Mouse (Mus musculus): ENCODE results near the gene Mia3.
A peak's percentile ranks its signal among the peaks of the same experiment; 100 is the strongest.
"Not testable (repeated sequence)": the region's sequence is repeated elsewhere in the genome, so short reads cannot be mapped to it uniquely, and the experiment has no call there.

Gene Mia3

GRCm38 (mm10) chr1:183344886-183345816, 24.2 kb downstream of the Mia3 start:
- DNase-seq (ENCODE audit: low spot score), result peak; percentile 88

DNA sequence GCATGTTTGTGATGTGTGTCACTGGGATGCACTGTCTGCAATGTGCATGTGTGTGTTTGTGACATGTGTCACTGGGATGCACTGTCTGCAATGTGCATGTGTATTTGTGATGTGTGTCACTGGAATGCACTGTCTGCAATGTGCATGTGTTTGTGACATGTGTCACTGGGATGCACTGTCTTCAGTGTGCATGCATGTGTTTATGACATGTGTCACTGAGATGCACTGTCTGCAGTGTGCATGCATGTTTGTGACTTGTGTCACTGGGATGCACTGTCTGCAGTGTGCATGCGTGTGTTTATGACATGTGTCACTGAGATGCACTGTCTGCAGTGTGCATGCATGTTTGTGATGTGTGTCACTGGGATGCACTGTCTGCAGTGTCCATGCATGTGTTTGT, 26.5 kb downstream of the Mia3 start:
- not testable (repeated sequence) for DNase-seq (ENCODE audit: low spot score)

- DNase-seq (ENCODE audit: low spot score), result no peak
Measured at GRCm38 (mm10) chr1:183327171-183327570, 42.2 kb downstream of the Mia3 start.

DNA sequence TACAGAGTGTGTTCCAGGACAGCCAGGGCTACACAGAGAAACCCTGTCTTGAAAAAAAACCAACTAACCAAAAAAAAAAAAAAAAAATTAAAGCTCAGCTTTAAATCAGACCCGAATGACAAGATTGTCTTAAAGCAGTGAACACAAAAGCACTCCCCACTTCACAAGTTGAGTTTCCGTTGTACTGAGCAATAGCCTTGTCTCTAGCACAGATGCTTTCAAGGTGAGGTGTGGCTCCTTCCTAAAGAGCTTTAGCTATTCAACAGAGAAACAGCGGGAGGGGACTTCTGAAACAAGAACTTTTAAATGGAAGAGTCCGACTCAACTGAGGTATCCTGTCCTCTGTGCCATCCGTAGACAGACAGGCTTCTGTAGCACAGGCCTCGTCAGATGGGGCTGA, 44.9 kb downstream of the Mia3 start:
- no peak for DNase-seq (ENCODE audit: low spot score)

DNA sequence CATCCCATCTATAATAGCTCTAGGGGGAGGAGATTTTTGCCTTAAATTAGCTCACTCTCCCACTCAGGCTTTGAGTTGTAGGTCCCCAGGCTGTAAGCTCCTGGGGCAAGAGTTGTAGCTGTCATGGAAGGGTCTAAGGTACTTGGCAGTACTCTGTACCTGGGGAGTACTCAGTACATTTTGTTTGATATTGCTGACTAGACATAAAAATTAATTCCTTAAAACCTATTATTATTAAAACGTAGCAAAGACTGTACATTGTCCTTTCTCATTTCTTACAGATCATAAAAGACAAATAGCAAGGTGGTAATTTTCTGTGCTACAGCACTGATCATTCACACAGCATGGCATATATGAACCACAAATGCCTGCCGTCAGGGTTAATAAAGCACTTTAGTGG, 45.4 kb downstream of the Mia3 start:
- DNase-seq (ENCODE audit: low spot score), result no peak

DNA sequence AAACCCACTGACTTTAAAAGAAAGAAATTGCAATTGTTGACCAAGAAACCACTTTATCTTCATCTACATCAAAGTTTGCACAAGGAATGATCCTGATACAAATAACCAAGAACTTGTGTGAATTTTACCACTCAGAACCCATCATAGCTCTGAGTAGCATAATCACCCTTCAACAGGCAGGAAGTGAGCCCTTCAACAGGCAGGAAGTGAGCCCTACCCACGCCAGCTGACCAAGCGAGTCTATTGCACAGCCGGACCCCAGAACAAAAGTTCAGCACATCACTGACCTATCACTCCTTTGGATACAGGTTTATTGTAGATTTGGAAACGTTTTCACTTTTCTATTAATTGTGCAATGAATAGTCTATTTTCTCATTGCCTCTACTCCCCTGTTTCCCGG, 46.9 kb downstream of the Mia3 start:
- not testable (repeated sequence) for DNase-seq (ENCODE audit: low spot score)

DNA sequence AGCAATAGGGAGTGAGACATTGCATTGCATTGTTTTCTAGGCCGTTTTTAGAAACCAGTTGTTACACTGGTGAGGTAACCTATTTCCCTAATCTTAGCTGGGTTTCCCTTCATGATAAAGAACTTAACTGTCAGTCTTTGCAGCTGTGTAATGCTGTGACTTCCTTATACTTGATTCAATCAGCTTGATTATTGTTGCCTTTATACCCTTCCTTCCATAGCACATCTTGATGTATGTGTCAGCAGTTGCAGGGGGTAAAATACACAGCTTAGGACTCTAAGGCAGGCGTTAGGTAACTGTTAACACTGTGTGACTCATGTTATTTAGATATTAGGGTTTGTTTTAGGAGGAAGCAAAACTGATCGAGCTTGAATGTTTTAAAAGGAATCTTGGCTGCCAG, 48.6 kb downstream of the Mia3 start:
- DNase-seq (ENCODE audit: low spot score), result no peak

DNA sequence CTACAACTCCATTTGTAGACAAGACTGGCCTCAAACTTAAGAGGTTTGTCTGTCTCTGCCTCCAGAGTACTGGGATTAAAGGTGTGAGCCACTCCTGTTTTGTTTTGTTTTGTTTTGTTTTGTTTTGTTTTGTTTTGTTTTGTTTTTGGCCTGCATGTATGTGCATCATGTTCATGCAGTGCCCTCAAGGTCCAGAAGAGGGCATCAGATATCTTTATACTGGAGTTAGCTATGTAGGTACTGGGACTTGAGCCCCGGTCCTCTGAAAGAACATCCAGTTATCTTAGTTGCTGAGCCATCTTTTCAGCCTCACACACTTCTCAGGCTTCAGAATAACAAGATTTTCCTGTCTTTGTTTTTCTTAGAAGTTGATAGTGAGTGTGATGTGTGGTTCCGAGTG, 53.6 kb downstream of the Mia3 start:
- DNase-seq (ENCODE audit: low spot score), result no peak

GRCm38 (mm10) chr1:183312076-183312475, 57.3 kb downstream of the Mia3 start:
- DNase-seq (ENCODE audit: low spot score), result no peak

DNA sequence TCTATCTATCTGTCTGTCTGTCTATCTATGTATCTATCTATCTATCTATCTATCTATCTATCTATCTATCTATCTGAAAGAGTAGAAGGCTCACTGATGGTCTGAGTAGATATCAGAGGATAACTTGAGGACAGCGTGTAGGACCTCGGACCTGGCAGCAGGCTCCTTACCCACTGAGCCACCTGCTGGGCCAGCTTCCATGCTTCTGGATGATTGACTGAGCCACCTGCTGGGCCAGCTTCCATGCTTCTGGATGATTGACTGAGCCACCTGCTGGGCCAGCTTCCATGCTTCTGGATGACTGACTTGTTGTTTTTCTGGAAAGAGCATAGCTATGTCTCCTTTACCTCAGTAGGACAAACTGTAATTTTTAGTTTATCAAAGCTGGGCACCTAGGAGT, 59.8 kb downstream of the Mia3 start:
- DNase-seq (ENCODE audit: low spot score), result not testable (repeated sequence)

DNA sequence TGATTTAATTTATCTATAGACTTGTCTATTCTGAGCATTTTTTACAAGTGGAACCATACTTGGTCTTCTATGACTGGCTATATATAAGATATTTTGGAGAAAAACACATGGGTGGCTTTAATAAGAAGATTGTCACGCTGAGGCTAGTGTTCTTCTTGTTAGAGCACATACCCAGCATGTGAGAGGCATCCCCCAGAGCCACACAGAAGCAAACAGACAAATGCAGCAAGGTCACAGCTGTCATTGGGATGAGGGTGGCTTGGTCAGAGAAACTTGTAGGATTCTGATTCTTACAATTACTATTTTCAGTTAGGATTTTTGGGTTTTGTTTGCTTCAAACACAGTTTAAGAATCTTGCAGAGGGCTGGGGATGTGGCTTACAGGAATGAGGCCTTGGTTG, 60.9 kb downstream of the Mia3 start:
- DNase-seq (ENCODE audit: low spot score), result no peak

DNA sequence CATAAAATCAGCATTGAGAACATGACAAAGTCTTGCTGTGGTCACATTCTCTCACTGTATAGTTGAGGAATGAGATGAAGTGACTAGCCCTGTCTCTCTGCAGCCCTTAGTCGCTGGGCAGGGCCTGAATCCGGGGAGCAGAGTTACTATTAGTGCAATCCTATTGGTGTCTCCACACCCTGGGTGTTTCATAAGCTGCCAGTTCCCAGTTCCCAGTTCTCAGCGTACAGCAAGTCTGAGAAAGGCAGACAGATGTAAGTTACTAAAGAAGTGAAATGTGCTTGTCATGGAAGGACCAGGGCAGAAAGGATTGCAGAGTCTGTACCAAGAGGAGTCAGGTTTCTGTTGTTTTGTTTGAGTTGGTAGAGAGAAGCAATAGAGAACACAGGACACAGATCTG, 61.8 kb downstream of the Mia3 start:
- no peak for DNase-seq (ENCODE audit: low spot score)

GRCm38 (mm10) chr1:183299161-183299560, 70.2 kb downstream of the Mia3 start:
- DNase-seq (ENCODE audit: low spot score), result peak; percentile 87

DNA sequence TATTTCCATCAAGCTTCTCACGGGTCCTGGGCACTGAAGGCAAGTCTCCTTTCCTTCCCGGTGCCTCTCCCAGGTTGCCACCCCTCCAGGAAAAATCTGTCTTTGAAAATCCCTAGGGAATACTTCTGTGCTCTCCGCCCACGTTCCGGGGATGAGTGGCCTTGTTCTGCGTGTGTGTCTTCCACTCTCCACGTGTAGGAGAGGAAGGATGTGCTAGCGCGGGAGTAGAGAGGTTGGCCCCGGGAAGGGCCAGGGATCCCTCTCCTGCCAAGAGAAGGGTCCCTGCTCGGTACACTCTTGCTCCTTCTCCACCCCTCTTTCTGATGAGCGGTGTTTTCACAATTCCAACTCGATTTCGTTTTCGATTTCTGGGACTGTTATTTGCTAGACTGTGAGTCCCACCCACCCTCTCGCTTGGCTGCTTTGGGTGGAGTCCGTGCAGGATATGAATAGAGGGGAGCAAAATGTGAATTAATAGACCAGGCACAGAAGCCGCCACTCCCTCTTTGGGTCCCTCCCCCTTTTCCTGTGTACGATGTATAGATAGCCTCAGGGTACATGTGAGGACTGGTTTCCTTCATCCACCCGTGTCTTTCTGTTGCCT, 71.4 kb downstream of the Mia3 start:
- peak; percentile 46 for DNase-seq (ENCODE audit: low spot score)

DNA sequence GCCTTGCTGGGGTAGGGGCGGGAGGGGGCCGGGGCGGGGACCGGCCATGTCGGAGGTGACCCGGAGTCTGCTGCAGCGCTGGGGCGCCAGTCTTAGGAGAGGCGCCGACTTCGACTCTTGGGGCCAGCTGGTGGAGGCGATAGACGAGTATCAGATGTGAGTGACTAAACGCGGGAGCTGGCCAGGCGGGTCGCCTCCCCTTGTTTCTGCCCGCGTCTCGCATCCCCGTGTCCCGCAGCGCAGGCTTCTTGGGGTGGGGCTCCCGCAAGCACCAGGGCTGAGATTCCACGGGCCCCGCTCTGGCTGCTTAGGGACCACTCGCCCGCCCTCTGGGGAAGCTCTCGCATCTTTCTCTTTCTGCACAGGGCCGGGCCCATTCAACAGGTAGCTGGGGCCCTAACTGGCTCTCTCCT, 71.9 kb downstream of the Mia3 start:
- peak; percentile 49 for DNase-seq (ENCODE audit: low spot score)

DNA sequence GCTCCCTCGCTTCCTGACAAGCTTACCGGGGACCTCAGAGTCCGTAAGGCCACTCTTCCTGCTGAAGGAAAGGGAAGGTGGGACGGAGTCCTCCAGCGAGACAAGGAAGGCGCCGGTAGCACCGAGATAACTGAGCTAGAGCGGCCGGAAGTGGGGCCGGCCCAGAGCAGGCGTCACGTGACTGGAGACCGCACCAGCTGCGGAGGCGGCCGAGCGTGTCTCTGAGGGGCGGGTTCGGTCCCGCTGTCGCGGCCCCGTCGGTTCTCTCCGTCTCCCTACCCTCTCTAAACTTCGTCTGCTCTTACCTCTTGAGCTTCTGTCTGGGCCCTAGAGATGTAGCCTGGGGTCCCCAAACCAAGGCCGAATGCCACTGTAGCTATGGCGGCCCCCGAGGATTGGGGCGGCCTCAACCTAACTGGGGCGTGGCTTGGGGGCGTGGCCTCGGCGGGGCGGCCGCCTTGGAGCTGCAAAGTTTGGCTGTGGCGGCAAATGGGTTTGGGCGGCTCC, 72.4 kb downstream of the Mia3 start, which contains the start of gene Brox:
TSS of gene Brox (minus strand) at position 393 of the 507 bp plus-strand sequence.
- peak; percentile 92 for DNase-seq (ENCODE audit: low spot score)

- DNase-seq (ENCODE audit: low spot score), result peak; percentile 71
Measured at GRCm38 (mm10) chr1:183296465-183296864, 72.9 kb downstream of the Mia3 start, which contains the start of gene Aida. Gene Aida (plus strand): TSS chr1:183296590.

DNA sequence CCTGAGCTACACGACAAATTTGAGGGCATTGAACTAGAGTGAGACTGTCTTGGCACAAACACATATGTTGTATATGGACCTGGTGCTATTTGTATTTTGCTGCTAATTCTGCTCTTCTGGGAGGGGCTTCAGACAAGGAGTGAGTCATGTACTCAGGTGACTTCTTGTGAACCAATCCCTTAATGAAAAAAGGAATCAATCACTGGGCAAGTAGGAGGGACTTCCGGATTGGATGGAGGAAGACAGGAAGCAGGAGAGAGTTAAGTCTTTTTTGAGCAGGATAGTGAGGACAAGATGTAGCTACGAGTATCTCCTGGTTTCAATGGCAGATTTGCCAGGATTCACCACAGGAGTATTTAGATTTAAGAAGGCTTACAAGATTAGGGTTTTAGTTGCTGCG, 79.8 kb downstream of the Mia3 start:
- no peak for DNase-seq (ENCODE audit: low spot score)

DNA sequence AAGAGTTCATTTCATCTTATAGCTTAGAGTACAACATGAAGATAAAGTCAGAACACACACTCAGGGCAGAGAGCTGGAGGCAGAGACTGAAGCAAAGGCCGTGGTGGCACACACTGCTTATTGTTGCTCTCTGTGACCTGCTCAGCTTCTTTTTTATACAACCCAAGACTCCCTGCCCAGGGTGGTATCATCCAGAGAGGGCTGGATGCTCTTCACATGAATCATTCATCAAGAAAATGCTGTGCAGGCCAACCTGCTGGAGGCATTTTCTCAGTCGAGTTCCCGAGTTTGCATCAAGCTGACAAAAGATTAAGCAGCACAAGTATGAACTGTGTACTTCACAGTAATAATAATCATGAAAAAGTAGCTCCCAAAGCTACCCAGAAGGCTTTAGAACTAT, 81.0 kb downstream of the Mia3 start:
- no peak for DNase-seq (ENCODE audit: low spot score)
